Mouse (Mus musculus): ENCODE measurements around the gene Yju2. TPM values are rescaled to one million over a fixed set of nuclear protein-coding genes. Genes with fewer than 3 reads are reported as not detected.

The Yju2 gene
- polyA plus RNA-seq, 1 experiment from 2014 or later = 22.0 TPM

GRCm38 (mm10) chr17:56007444-56008355, 48.8 kb downstream of the Yju2 start:
- Histone ChIP-seq H3K36me3 (ENCODE audit: insufficient read depth) (peaks cover 16% of the 10 kb centered on the region), H3K27me3 (ENCODE audit: insufficient read depth, low read length) (0 out of 2 replicates have a peak, but pooled peaks cover 4% of the 10 kb centered on the region), H3K4me1 (ENCODE audit: insufficient read depth) (0 out of 2 replicates have a peak, but pooled peaks cover 13% of the 10 kb centered on the region), H3K4me3 (ENCODE audit: low read depth, low read length) (peak overlapping the region; percentile 80), H3K4me2 (peak overlapping the region; percentile 100), H3K9me3 (ENCODE audit: low read depth, low read length) (no peaks in the 10 kb centered on the region), H3K9ac (peak overlapping the region; percentile 46), H3K27ac (ENCODE audit: low read depth) (peak overlapping the region; percentile 88)
- DNase-seq (peak; percentile 46), ATAC-seq (ENCODE audit: insufficient read depth) (no peak; the same call in 1 of the 2 replicates)
- 17% methylated on average over 13 of the region's 14 CpGs for WGBS
- no peak for TF ChIP-seq CTCF (IDR thresholded peaks at IDR 0.05; ENCODE audit: low read depth)

GRCm38 (mm10) chr17:56008356-56009087, 49.6 kb downstream of the Yju2 start:
- H3K27ac ChIP-seq (ENCODE audit: low read depth) = peak overlapping the region; percentile 93
- TF ChIP-seq CTCF (IDR thresholded peaks at IDR 0.05; ENCODE audit: low read depth) = no peak
- H3K4me3 ChIP-seq (ENCODE audit: low read depth, low read length) = peak overlapping the region; percentile 80
- peak overlapping the region; percentile 100 for H3K4me2 ChIP-seq
- H3K9ac ChIP-seq = peak overlapping the region; percentile 68
- H3K9me3 ChIP-seq (ENCODE audit: low read depth, low read length) = no peaks in the 10 kb centered on the region
- DNase-seq = peak; percentile 99
- 0 out of 2 replicates have a peak, but pooled peaks cover 4% of the 10 kb centered on the region for H3K27me3 ChIP-seq (ENCODE audit: insufficient read depth, low read length)
- under 1% methylated on average over 21 of the region's 21 CpGs for WGBS
- H3K4me1 ChIP-seq (ENCODE audit: insufficient read depth) = 0 out of 2 replicates have a peak, but pooled peaks cover 13% of the 10 kb centered on the region
- peaks cover 22% of the 10 kb centered on the region for H3K36me3 ChIP-seq (ENCODE audit: insufficient read depth)
- ATAC-seq (ENCODE audit: insufficient read depth) = peak; percentile 94

- peak overlapping the region; percentile 100 for H3K4me2 ChIP-seq
- 0 out of 2 replicates have a peak, but pooled peaks cover 4% of the 10 kb centered on the region for H3K27me3 ChIP-seq (ENCODE audit: insufficient read depth, low read length)
- no peak for TF ChIP-seq CTCF (IDR thresholded peaks at IDR 0.05; ENCODE audit: low read depth)
- H3K9me3 ChIP-seq (ENCODE audit: low read depth, low read length) = no peaks in the 10 kb centered on the region
- peak overlapping the region; percentile 68 for H3K9ac ChIP-seq
- peak overlapping the region; percentile 80 for H3K4me3 ChIP-seq (ENCODE audit: low read depth, low read length)
- DNase-seq (peak; percentile 96), ATAC-seq (ENCODE audit: insufficient read depth) (peak; percentile 92)
- peak overlapping the region; percentile 93 for H3K27ac ChIP-seq (ENCODE audit: low read depth)
- H3K4me1 ChIP-seq (ENCODE audit: insufficient read depth) = 0 out of 2 replicates have a peak, but pooled peaks cover 13% of the 10 kb centered on the region
- WGBS = under 1% methylated on average over 62 of the region's 62 CpGs
- H3K36me3 ChIP-seq (ENCODE audit: insufficient read depth) = peaks cover 26% of the 10 kb centered on the region
These were observed 50.4 kb downstream of the Yju2 start for GRCm38 (mm10) chr17:56009088-56009961.

- no peak for TF ChIP-seq CTCF (IDR thresholded peaks at IDR 0.05; ENCODE audit: low read depth)
- Histone ChIP-seq H3K4me1 (ENCODE audit: insufficient read depth) (0 out of 2 replicates have a peak, but pooled peaks cover 13% of the 10 kb centered on the region), H3K27me3 (ENCODE audit: insufficient read depth, low read length) (0 out of 2 replicates have a peak, but pooled peaks cover 4% of the 10 kb centered on the region), H3K4me2 (peak overlapping the region; percentile 100), H3K36me3 (ENCODE audit: insufficient read depth) (peaks cover 29% of the 10 kb centered on the region), H3K4me3 (ENCODE audit: low read depth, low read length) (peak overlapping the region; percentile 80), H3K27ac (ENCODE audit: low read depth) (no peak overlapping the region), H3K9ac (peak overlapping the region; percentile 68), H3K9me3 (ENCODE audit: low read depth, low read length) (no peaks in the 10 kb centered on the region)
- DNase-seq = no peak
- WGBS = 32% methylated on average over 2 of the region's 2 CpGs
- no peak for ATAC-seq (ENCODE audit: insufficient read depth)
These were observed 51.0 kb downstream of the Yju2 start for GRCm38 (mm10) chr17:56009962-56010240.

GRCm38 (mm10) chr17:56010255-56010654, 51.4 kb downstream of the Yju2 start:
- Histone ChIP-seq H3K9me3 (ENCODE audit: low read depth, low read length) (no peaks in the 10 kb centered on the region), H3K27me3 (ENCODE audit: insufficient read depth, low read length) (0 out of 2 replicates have a peak, but pooled peaks cover 4% of the 10 kb centered on the region), H3K4me1 (ENCODE audit: insufficient read depth) (0 out of 2 replicates have a peak, but pooled peaks cover 13% of the 10 kb centered on the region), H3K36me3 (ENCODE audit: insufficient read depth) (peaks cover 33% of the 10 kb centered on the region), H3K27ac (ENCODE audit: low read depth) (no peak overlapping the region), H3K4me2 (peak overlapping the region; percentile 100), H3K4me3 (ENCODE audit: low read depth, low read length) (peak overlapping the region; percentile 80), H3K9ac (peak overlapping the region; percentile 68)
- DNase-seq = peak; percentile 39
- WGBS = 59% methylated on average over 14 of the region's 14 CpGs
- no peak for ATAC-seq (ENCODE audit: insufficient read depth)
- TF ChIP-seq CTCF (IDR thresholded peaks at IDR 0.05; ENCODE audit: low read depth) = no peak

GRCm38 (mm10) chr17:56010681-56011080, 51.8 kb downstream of the Yju2 start:
- no peak overlapping the region for H3K27ac ChIP-seq (ENCODE audit: low read depth)

More at GRCm38 (mm10) chr17:56010681-56011080, 51.8 kb downstream of the Yju2 start:
- H3K36me3 ChIP-seq (ENCODE audit: insufficient read depth) = peaks cover 37% of the 10 kb centered on the region
- H3K4me3 ChIP-seq (ENCODE audit: low read depth, low read length) = peak overlapping the region; percentile 80; the same call in 1 of the 2 replicates
- peak overlapping the region; percentile 68; the same call in 1 of the 2 replicates for H3K9ac ChIP-seq
- H3K27me3 ChIP-seq (ENCODE audit: insufficient read depth, low read length) = 0 out of 2 replicates have a peak, but pooled peaks cover 2% of the 10 kb centered on the region
- 11% methylated on average over 9 of the region's 9 CpGs for WGBS
- no peak for ATAC-seq (ENCODE audit: insufficient read depth)
- peak; percentile 98 for TF ChIP-seq CTCF (IDR thresholded peaks at IDR 0.05; ENCODE audit: low read depth)
- H3K9me3 ChIP-seq (ENCODE audit: low read depth, low read length) = no peaks in the 10 kb centered on the region
- H3K4me1 ChIP-seq (ENCODE audit: insufficient read depth) = 0 out of 2 replicates have a peak, but pooled peaks cover 13% of the 10 kb centered on the region
- DNase-seq = peak; percentile 81
- peak overlapping the region; percentile 100 for H3K4me2 ChIP-seq
